Mouse (Mus musculus): ENCODE data around the gene Scn1b.
A peak's percentile ranks its signal among the peaks of the same experiment; 100 is the strongest.

Gene Scn1b

GRCm38 (mm10) chr7:31116721-31117145, 10.1 kb downstream of the Scn1b start:
- DNase-seq (ENCODE audit: low read depth, low spot score) = no peak

GRCm38 (mm10) chr7:31115587-31116043, 11.2 kb downstream of the Scn1b start:
- no peak for DNase-seq (ENCODE audit: low read depth, low spot score)

- no peak for DNase-seq (ENCODE audit: low read depth, low spot score)
These were observed 11.6 kb downstream of the Scn1b start, which contains the start of gene Hpn for GRCm38 (mm10) chr7:31115182-31115581. Gene Hpn, minus strand, starts transcription at chr7:31115290.

- no peak for DNase-seq (ENCODE audit: low read depth, low spot score)
These were observed 12.2 kb downstream of the Scn1b start for GRCm38 (mm10) chr7:31114646-31115045.

- no peak for DNase-seq (ENCODE audit: low read depth, low spot score)
These were observed 13.0 kb downstream of the Scn1b start for GRCm38 (mm10) chr7:31113800-31114199.

GRCm38 (mm10) chr7:31112036-31112435, 14.8 kb downstream of the Scn1b start:
- no peak for DNase-seq (ENCODE audit: low read depth, low spot score)

- DNase-seq (ENCODE audit: low read depth, low spot score) = no peak
These were observed 15.9 kb downstream of the Scn1b start for GRCm38 (mm10) chr7:31110861-31111385.

- DNase-seq (ENCODE audit: low read depth, low spot score) = no peak
These were observed 17.0 kb downstream of the Scn1b start for GRCm38 (mm10) chr7:31109796-31110195.

GRCm38 (mm10) chr7:31109091-31109490, 17.7 kb downstream of the Scn1b start:
- no peak for DNase-seq (ENCODE audit: low read depth, low spot score)

- DNase-seq (ENCODE audit: low read depth, low spot score) = no peak
These were observed 19.0 kb downstream of the Scn1b start for GRCm38 (mm10) chr7:31107781-31108180.

GRCm38 (mm10) chr7:31106166-31106565, 20.6 kb downstream of the Scn1b start:
- DNase-seq (ENCODE audit: low read depth, low spot score) = no peak

GRCm38 (mm10) chr7:31105061-31105768, 21.6 kb downstream of the Scn1b start:
- DNase-seq (ENCODE audit: low read depth, low spot score) = no peak

- no peak for DNase-seq (ENCODE audit: low read depth, low spot score)
These were observed 26.0 kb downstream of the Scn1b start for GRCm38 (mm10) chr7:31100786-31101185.

- no peak for DNase-seq (ENCODE audit: low read depth, low spot score)
These were observed 27.2 kb downstream of the Scn1b start for GRCm38 (mm10) chr7:31099612-31099982.

GRCm38 (mm10) chr7:31098697-31099611, 27.8 kb downstream of the Scn1b start:
- DNase-seq (ENCODE audit: low read depth, low spot score) = no peak

- peak; percentile 74 for DNase-seq (ENCODE audit: low read depth, low spot score)
These were observed 29.1 kb downstream of the Scn1b start for GRCm38 (mm10) chr7:31097583-31098248.

GRCm38 (mm10) chr7:31096892-31097564, 29.8 kb downstream of the Scn1b start:
- no peak for DNase-seq (ENCODE audit: low read depth, low spot score)

GRCm38 (mm10) chr7:31094774-31095501, 31.9 kb downstream of the Scn1b start:
- DNase-seq (ENCODE audit: low read depth, low spot score) = no peak

- no peak for DNase-seq (ENCODE audit: low read depth, low spot score)
These were observed 37.1 kb downstream of the Scn1b start for GRCm38 (mm10) chr7:31089721-31090120.

GRCm38 (mm10) chr7:31088206-31088605, 38.6 kb downstream of the Scn1b start:
- DNase-seq (ENCODE audit: low read depth, low spot score) = no peak
